Mouse (Mus musculus): ENCODE data around the gene Cfap44. TPM values are rescaled to one million over a fixed set of nuclear protein-coding genes. Genes with fewer than 3 reads are reported as not detected.

Gene Cfap44
- polyA plus RNA-seq, 1 experiment from 2014 or later: 1.5 TPM

Other genes with a start within 250 kb of the Cfap44 start
- 5.5 and 5.8 TPM in 2 replicates for gene Usf3, start 221.6 kb upstream of the Cfap44 start, polyA plus RNA-seq (2014; fragmentation: Nextera tagmentation; extraction: Ambion mirVana)
- 0.13 TPM in 1 of 2 replicates, not detected in the other for gene Sidt1, start 61.6 kb upstream of the Cfap44 start, polyA plus RNA-seq (2014; fragmentation: Nextera tagmentation; extraction: Ambion mirVana)
- gene Spice1, start 47.7 kb upstream of the Cfap44 start, polyA plus RNA-seq (2014; fragmentation: Nextera tagmentation; extraction: Ambion mirVana): 42.8 and 45.7 TPM in 2 replicates
- 35.6 and 35.9 TPM in 2 replicates for gene Boc, start 164.1 kb downstream of the Cfap44 start, polyA plus RNA-seq (2014; fragmentation: Nextera tagmentation; extraction: Ambion mirVana)